Mouse (Mus musculus): ENCODE results near the gene Arf5.

Arf5 gene

GRCm38 (mm10) chr6:28422651-28423290, 589 bp upstream of the Arf5 start:
- Histone ChIP-seq H3K36me3 (ENCODE audit: insufficient read depth, low read length) (peaks cover 50% of the 10 kb centered on the region), H3K4me3 (replicated peaks; ENCODE audit: low read length) (peak overlapping the region; percentile 94; the same call in 1 of the 2 replicates), H3K4me1 (replicated peaks; ENCODE audit: low read depth, low read length) (peaks cover 56% of the 10 kb centered on the region), H3K27me3 (ENCODE audit: insufficient read depth, low read length) (no peaks in the 10 kb centered on the region), H3K9me3 (ENCODE audit: low read length) (no peaks in the 10 kb centered on the region)
- TF ChIP-seq POU5F1 (IDR thresholded peaks at IDR 0.05; ENCODE audit: borderline replicate concordance, low read length), result no peak
- no peak for TF ChIP-seq CTCF (conservative IDR thresholded peaks at IDR 0.05; ENCODE audit: low read length)
- TF ChIP-seq NANOG (IDR thresholded peaks at IDR 0.05; ENCODE audit: borderline replicate concordance, low read length), result no peak

GRCm38 (mm10) chr6:28423767-28424695, 671 bp downstream of the Arf5 start:
- Histone ChIP-seq H3K27me3 (ENCODE audit: insufficient read depth, low read length) (no peaks in the 10 kb centered on the region), H3K36me3 (ENCODE audit: insufficient read depth, low read length) (peaks cover 38% of the 10 kb centered on the region), H3K4me1 (replicated peaks; ENCODE audit: low read depth, low read length) (peaks cover 43% of the 10 kb centered on the region), H3K9me3 (ENCODE audit: low read length) (no peaks in the 10 kb centered on the region), H3K4me3 (replicated peaks; ENCODE audit: low read length) (peak overlapping the region; percentile 94)
- TF ChIP-seq CTCF (conservative IDR thresholded peaks at IDR 0.05; ENCODE audit: low read length), result no peak
- TF ChIP-seq POU5F1 (IDR thresholded peaks at IDR 0.05; ENCODE audit: borderline replicate concordance, low read length), result no peak
- no peak for TF ChIP-seq NANOG (IDR thresholded peaks at IDR 0.05; ENCODE audit: borderline replicate concordance, low read length)

GRCm38 (mm10) chr6:28425019-28425418, 1.7 kb downstream of the Arf5 start:
- Histone ChIP-seq H3K4me1 (replicated peaks; ENCODE audit: low read depth, low read length) (peaks cover 36% of the 10 kb centered on the region), H3K36me3 (ENCODE audit: insufficient read depth, low read length) (peaks cover 28% of the 10 kb centered on the region), H3K4me3 (replicated peaks; ENCODE audit: low read length) (no peak overlapping the region), H3K27me3 (ENCODE audit: insufficient read depth, low read length) (no peaks in the 10 kb centered on the region), H3K9me3 (ENCODE audit: low read length) (no peaks in the 10 kb centered on the region)
- TF ChIP-seq POU5F1 (IDR thresholded peaks at IDR 0.05; ENCODE audit: borderline replicate concordance, low read length) (no peak), NANOG (IDR thresholded peaks at IDR 0.05; ENCODE audit: borderline replicate concordance, low read length) (no peak), CTCF (conservative IDR thresholded peaks at IDR 0.05; ENCODE audit: low read length) (no peak)

- Histone ChIP-seq H3K4me3 (replicated peaks; ENCODE audit: low read length) (no peak within 1 kb of the TSS), H3K36me3 (ENCODE audit: insufficient read depth, low read length) (peaks cover 22% of the 10 kb centered on the region), H3K9me3 (ENCODE audit: low read length) (no peaks in the 10 kb centered on the region), H3K27me3 (ENCODE audit: insufficient read depth, low read length) (no peaks in the 10 kb centered on the region), H3K4me1 (replicated peaks; ENCODE audit: low read depth, low read length) (peaks cover 19% of the 10 kb centered on the region)
- no peak for TF ChIP-seq CTCF (conservative IDR thresholded peaks at IDR 0.05; ENCODE audit: low read length)
- no peak for TF ChIP-seq NANOG (IDR thresholded peaks at IDR 0.05; ENCODE audit: borderline replicate concordance, low read length)
- no peak for TF ChIP-seq POU5F1 (IDR thresholded peaks at IDR 0.05; ENCODE audit: borderline replicate concordance, low read length)
Observed at GRCm38 (mm10) chr6:28427096-28427839, 3.9 kb downstream of the Arf5 start, which contains the start of gene Fscn3. Gene Fscn3, plus strand, starts transcription at chr6:28427789.

- H3K4me1 ChIP-seq (replicated peaks; ENCODE audit: low read depth, low read length), result peaks cover 14% of the 10 kb centered on the region; the same call in 1 of the 2 replicates
- H3K27me3 ChIP-seq (ENCODE audit: insufficient read depth, low read length), result no peaks in the 10 kb centered on the region
- TF ChIP-seq NANOG (IDR thresholded peaks at IDR 0.05; ENCODE audit: borderline replicate concordance, low read length) (no peak), POU5F1 (IDR thresholded peaks at IDR 0.05; ENCODE audit: borderline replicate concordance, low read length) (no peak), CTCF (conservative IDR thresholded peaks at IDR 0.05; ENCODE audit: low read length) (no peak)
- no peak within 1 kb of the TSS for H3K4me3 ChIP-seq (replicated peaks; ENCODE audit: low read length)
- H3K9me3 ChIP-seq (ENCODE audit: low read length), result no peaks in the 10 kb centered on the region
- H3K36me3 ChIP-seq (ENCODE audit: insufficient read depth, low read length), result peaks cover 22% of the 10 kb centered on the region
Observed at GRCm38 (mm10) chr6:28428290-28428689, 4.9 kb downstream of the Arf5 start, which contains the start of gene Gcc1. Gene Gcc1, minus strand, starts transcription at chr6:28428390.

GRCm38 (mm10) chr6:28429870-28430269, 6.5 kb downstream of the Arf5 start:
- Histone ChIP-seq H3K9me3 (ENCODE audit: low read length) (no peaks in the 10 kb centered on the region), H3K27me3 (ENCODE audit: insufficient read depth, low read length) (no peaks in the 10 kb centered on the region), H3K4me3 (replicated peaks; ENCODE audit: low read length) (no peak overlapping the region), H3K4me1 (replicated peaks; ENCODE audit: low read depth, low read length) (peaks cover 7% of the 10 kb centered on the region; the same call in 1 of the 2 replicates), H3K36me3 (ENCODE audit: insufficient read depth, low read length) (peaks cover 22% of the 10 kb centered on the region)
- no peak for TF ChIP-seq CTCF (conservative IDR thresholded peaks at IDR 0.05; ENCODE audit: low read length)
- no peak for TF ChIP-seq NANOG (IDR thresholded peaks at IDR 0.05; ENCODE audit: borderline replicate concordance, low read length)
- TF ChIP-seq POU5F1 (IDR thresholded peaks at IDR 0.05; ENCODE audit: borderline replicate concordance, low read length), result no peak

- H3K27me3 ChIP-seq (ENCODE audit: insufficient read depth, low read length), result peaks cover 10% of the 10 kb centered on the region; the same call in 1 of the 2 replicates
- no peaks in the 10 kb centered on the region for H3K9me3 ChIP-seq (ENCODE audit: low read length)
- H3K4me3 ChIP-seq (replicated peaks; ENCODE audit: low read length), result no peak overlapping the region
- H3K4me1 ChIP-seq (replicated peaks; ENCODE audit: low read depth, low read length), result 0 out of 2 replicates have a peak, but pooled peaks cover 4% of the 10 kb centered on the region
- peaks cover 11% of the 10 kb centered on the region for H3K36me3 ChIP-seq (ENCODE audit: insufficient read depth, low read length)
- no peak for TF ChIP-seq NANOG (IDR thresholded peaks at IDR 0.05; ENCODE audit: borderline replicate concordance, low read length)
- no peak for TF ChIP-seq CTCF (conservative IDR thresholded peaks at IDR 0.05; ENCODE audit: low read length)
- TF ChIP-seq POU5F1 (IDR thresholded peaks at IDR 0.05; ENCODE audit: borderline replicate concordance, low read length), result no peak
Observed at GRCm38 (mm10) chr6:28430795-28431537, 7.6 kb downstream of the Arf5 start.
